Comparison of ENCODE assay signal across 23 mouse cellular contexts in genomic region chr15:57179138-57179537, GRCm38 (mm10).
A peak's percentile ranks its signal among the peaks of the same experiment; 100 is the strongest.
DNase-seq lines count a peak whose midpoint lies in the region; ATAC-seq and TF ChIP-seq lines count a peak whose summit lies in the region.
"Had no signal": no experiment of that assay in that cellular context is flagged by ENCODE, and none has a peak within 500 bp of the region (broad histone marks: within the 10 kb centered on the region; RNA-seq: fewer than 3 reads in every experiment).

No protein-coding gene starts in this region.

- H3K9me3 ChIP-seq in embryonic facial prominence, embryonic 11.5 days (replicated peaks; ENCODE audit: control insufficient read depth, low read length): no peaks in the 10 kb centered on the region
- no peaks in the 10 kb centered on the region for H3K9me3 ChIP-seq in embryonic facial prominence, embryonic 10.5 days
- H3K9me3 ChIP-seq: embryonic facial prominence, embryonic 12.5 days; heart, embryonic 12.5 days; hindbrain, embryonic 15.5 days; limb, embryonic 13.5 days; stomach, embryonic 15.5 days had no signal

- no peak for ATAC-seq in embryonic facial prominence, embryonic 11.5 days (replicated peaks; ENCODE audit: insufficient number of reproducible peaks, low FRiP score, low TSS enrichment, low read depth)
- ATAC-seq in frontal cortex, adult (ENCODE audit: low TSS enrichment): no peak
- ATAC-seq: midbrain, embryonic 16.5 days had no signal

- no peak overlapping the region for H3K27ac ChIP-seq in embryonic facial prominence, embryonic 11.5 days (replicated peaks; ENCODE audit: low read depth, low read length)
- no peak overlapping the region for H3K27ac ChIP-seq in embryonic facial prominence, embryonic 10.5 days (replicated peaks)
- H3K27ac ChIP-seq in layer of hippocampus, adult 2 months: no peak overlapping the region
- H3K27ac ChIP-seq: embryonic facial prominence, embryonic 12.5 days; gastrocnemius, adult 2 months; hindbrain, embryonic 15.5 days; limb, embryonic 13.5 days; liver, embryonic 14.5 days; stomach, embryonic 15.5 days had no signal

- WGBS in embryonic facial prominence, embryonic 11.5 days: 44% methylated on average over 1 of the region's 1 CpGs
- WGBS in embryonic facial prominence, embryonic 10.5 days: 57% methylated on average over 1 of the region's 1 CpGs

- H3K4me2 ChIP-seq in embryonic facial prominence, embryonic 11.5 days (ENCODE audit: low read depth, low read length): no peak overlapping the region
- H3K4me2 ChIP-seq: embryonic facial prominence, embryonic 12.5 days; heart, embryonic 12.5 days; hindbrain, embryonic 15.5 days; limb, embryonic 13.5 days; stomach, embryonic 15.5 days had no signal

- no peak overlapping the region for H3K4me3 ChIP-seq in embryonic facial prominence, embryonic 11.5 days (ENCODE audit: low read depth, low read length)
- H3K4me3 ChIP-seq in embryonic facial prominence, embryonic 10.5 days: no peak overlapping the region
- H3K4me3 ChIP-seq in layer of hippocampus, adult 2 months: no peak overlapping the region
- H3K4me3 ChIP-seq: embryonic facial prominence, embryonic 12.5 days; gastrocnemius, adult 2 months; heart, embryonic 12.5 days; hindbrain, embryonic 15.5 days; limb, embryonic 13.5 days; stomach, embryonic 15.5 days had no signal

- no peaks in the 10 kb centered on the region for H3K4me1 ChIP-seq in embryonic facial prominence, embryonic 11.5 days (ENCODE audit: control insufficient read depth, insufficient read depth, low read length)
- H3K4me1 ChIP-seq in embryonic facial prominence, embryonic 10.5 days: no peaks in the 10 kb centered on the region
- H3K4me1 ChIP-seq: embryonic facial prominence, embryonic 12.5 days; heart, embryonic 12.5 days; hindbrain, embryonic 15.5 days; limb, embryonic 13.5 days; stomach, embryonic 15.5 days had no signal

- peak; percentile 38 for DNase-seq in embryonic facial prominence, embryonic 11.5 days (ENCODE audit: low spot score)
- DNase-seq in embryonic facial prominence, embryonic 10.5 days (ENCODE audit: low spot score): no peak
- no peak for DNase-seq in layer of hippocampus, adult 2 months (ENCODE audit: low spot score in 2 of 2)
- DNase-seq in layer of hippocampus, adult 18-20 months (ENCODE audit: low spot score in 2 of 2): no peak
- peak; percentile 23 for DNase-seq in 3T3-L1 (ENCODE audit: low read depth, low spot score)
- DNase-seq in adipocyte (ENCODE audit: low spot score): peak; percentile 28
- DNase-seq: adrenal gland, postnatal 10 days; B cell, adult 2 months; cerebellum, postnatal 36 days; gastrocnemius, adult 2 months; heart, postnatal 14 days; kidney, adult 18-20 months; kidney, postnatal 14 days; layer of hippocampus, adult 9-11 months; thymus, adult 2 months had no signal

- no peaks in the 10 kb centered on the region for H3K27me3 ChIP-seq in embryonic facial prominence, embryonic 11.5 days (ENCODE audit: control insufficient read depth, insufficient read depth, low read length)
- H3K27me3 ChIP-seq in embryonic facial prominence, embryonic 10.5 days (replicated peaks; ENCODE audit: low read depth, poor library complexity, severe bottlenecking): no peaks in the 10 kb centered on the region
- H3K27me3 ChIP-seq: embryonic facial prominence, embryonic 12.5 days; heart, embryonic 12.5 days; hindbrain, embryonic 15.5 days; limb, embryonic 13.5 days; stomach, embryonic 15.5 days had no signal

- H3K36me3 ChIP-seq in embryonic facial prominence, embryonic 11.5 days (replicated peaks; ENCODE audit: control insufficient read depth, insufficient read depth, low read depth, low read length): no peaks in the 10 kb centered on the region
- no peaks in the 10 kb centered on the region for H3K36me3 ChIP-seq in embryonic facial prominence, embryonic 10.5 days (replicated peaks)
- H3K36me3 ChIP-seq: embryonic facial prominence, embryonic 12.5 days; heart, embryonic 12.5 days; hindbrain, embryonic 15.5 days; limb, embryonic 13.5 days; stomach, embryonic 15.5 days had no signal

- no peak overlapping the region for H3K9ac ChIP-seq in embryonic facial prominence, embryonic 11.5 days (replicated peaks; ENCODE audit: low read length)
- H3K9ac ChIP-seq: embryonic facial prominence, embryonic 12.5 days; heart, embryonic 12.5 days; hindbrain, embryonic 15.5 days; limb, embryonic 13.5 days; liver, embryonic 14.5 days; stomach, embryonic 15.5 days had no signal

- TF ChIP-seq CTCF in layer of hippocampus, adult 2 months (conservative IDR thresholded peaks at IDR 0.05): peak; percentile 29

Comparison
In these comparisons a context has a peak if more than half of its experiments do, and no peak if none do; other contexts are left out.
1. DNase-seq: peak in embryonic facial prominence, embryonic 11.5 days (single experiment), 3T3-L1 (single experiment) and adipocyte (single experiment); none in embryonic facial prominence, embryonic 10.5 days (single experiment), layer of hippocampus, adult 2 months (0 of 2) and layer of hippocampus, adult 18-20 months (0 of 2).